Mouse (Mus musculus): ENCODE results near the gene Arhgap6. TPM values are rescaled to one million over a fixed set of nuclear protein-coding genes. Genes with fewer than 3 reads are reported as not detected.

Gene Arhgap6
- 0.81 and 1.0 TPM in 2 replicates for polyA plus RNA-seq (2016; fragmentation: Nextera tagmentation; extraction: Ambion mirVana)

- WGBS: 19% methylated on average over 46 of the region's 48 CpGs
- H3K4me1 ChIP-seq: peaks cover 8% of the 10 kb centered on the region
- H3K27me3 ChIP-seq (ENCODE audit: low read depth, poor library complexity, severe bottlenecking): peaks cover 89% of the 10 kb centered on the region
- peak within 1 kb of the TSS; percentile 53 for H3K4me3 ChIP-seq
- H3K9me3 ChIP-seq (replicated peaks): no peaks in the 10 kb centered on the region
- H3K36me3 ChIP-seq: no peaks in the 10 kb centered on the region
- DNase-seq (ENCODE audit: low spot score): peak; percentile 50
- H3K27ac ChIP-seq (replicated peaks): no peak within 1 kb of the TSS
Observed at GRCm38 (mm10) chrX:168794974-168795858, at the start of gene Arhgap6. Gene Arhgap6, plus strand, starts transcription at chrX:168795099.

GRCm38 (mm10) chrX:168747011-168747410 lies 47.9 kb upstream of the Arhgap6 start:
- no peaks in the 10 kb centered on the region for H3K4me1 ChIP-seq
- H3K4me3 ChIP-seq: no peak overlapping the region
- no peaks in the 10 kb centered on the region for H3K9me3 ChIP-seq (replicated peaks)
- H3K27me3 ChIP-seq (ENCODE audit: low read depth, poor library complexity, severe bottlenecking): peaks cover 55% of the 10 kb centered on the region
- WGBS: 55% methylated on average over 2 of the region's 2 CpGs
- H3K36me3 ChIP-seq: no peaks in the 10 kb centered on the region
- no peak for DNase-seq (ENCODE audit: low spot score)
- H3K27ac ChIP-seq (replicated peaks): no peak overlapping the region

GRCm38 (mm10) chrX:168795859-168796848 lies 1.3 kb downstream of the Arhgap6 start:
- Histone ChIP-seq H3K4me1 (peaks cover 8% of the 10 kb centered on the region), H3K27me3 (ENCODE audit: low read depth, poor library complexity, severe bottlenecking) (peaks cover 93% of the 10 kb centered on the region), H3K9me3 (replicated peaks) (no peaks in the 10 kb centered on the region), H3K4me3 (peak overlapping the region; percentile 53), H3K36me3 (no peaks in the 10 kb centered on the region), H3K27ac (replicated peaks) (no peak overlapping the region; the same call in 1 of the 2 replicates)
- 18% methylated on average over 55 of the region's 55 CpGs for WGBS
- DNase-seq (ENCODE audit: low spot score): peak; percentile 43

- DNase-seq (ENCODE audit: low spot score): no peak
- H3K27me3 ChIP-seq (ENCODE audit: low read depth, poor library complexity, severe bottlenecking): peaks cover 92% of the 10 kb centered on the region
- H3K4me3 ChIP-seq: no peak overlapping the region
Observed at GRCm38 (mm10) chrX:168804677-168805076, 9.8 kb downstream of the Arhgap6 start.

GRCm38 (mm10) chrX:168810513-168811265 lies 15.8 kb downstream of the Arhgap6 start:
- H3K36me3 ChIP-seq: no peaks in the 10 kb centered on the region
- no peak overlapping the region for H3K4me3 ChIP-seq
- H3K27ac ChIP-seq (replicated peaks): no peak overlapping the region
- H3K4me1 ChIP-seq: no peaks in the 10 kb centered on the region
- peaks cover 91% of the 10 kb centered on the region for H3K27me3 ChIP-seq (ENCODE audit: low read depth, poor library complexity, severe bottlenecking)
- no peak for DNase-seq (ENCODE audit: low spot score)
- H3K9me3 ChIP-seq (replicated peaks): no peaks in the 10 kb centered on the region
- WGBS: 68% methylated on average over 3 of the region's 3 CpGs

More at GRCm38 (mm10) chrX:168804677-168805076, 9.8 kb downstream of the Arhgap6 start:
- H3K4me1 ChIP-seq: no peaks in the 10 kb centered on the region
- H3K36me3 ChIP-seq: no peaks in the 10 kb centered on the region
- H3K9me3 ChIP-seq (replicated peaks): no peaks in the 10 kb centered on the region
- 92% methylated on average over 2 of the region's 2 CpGs for WGBS
- no peak overlapping the region for H3K27ac ChIP-seq (replicated peaks)

GRCm38 (mm10) chrX:168818858-168819257 lies 24.0 kb downstream of the Arhgap6 start:
- Histone ChIP-seq H3K27me3 (ENCODE audit: low read depth, poor library complexity, severe bottlenecking) (peaks cover 93% of the 10 kb centered on the region), H3K27ac (replicated peaks) (no peak overlapping the region), H3K4me3 (no peak overlapping the region), H3K4me1 (no peaks in the 10 kb centered on the region), H3K36me3 (no peaks in the 10 kb centered on the region), H3K9me3 (replicated peaks) (no peaks in the 10 kb centered on the region)
- 77% methylated on average over 3 of the region's 3 CpGs for WGBS
- DNase-seq (ENCODE audit: low spot score): no peak

- 79% methylated on average over 2 of the region's 2 CpGs for WGBS
- Histone ChIP-seq H3K36me3 (no peaks in the 10 kb centered on the region), H3K4me1 (no peaks in the 10 kb centered on the region), H3K27me3 (ENCODE audit: low read depth, poor library complexity, severe bottlenecking) (peaks cover 86% of the 10 kb centered on the region), H3K27ac (replicated peaks) (no peak overlapping the region), H3K9me3 (replicated peaks) (no peaks in the 10 kb centered on the region), H3K4me3 (no peak overlapping the region)
- no peak for DNase-seq (ENCODE audit: low spot score)
Observed at GRCm38 (mm10) chrX:168824166-168824565, 29.3 kb downstream of the Arhgap6 start.

- Histone ChIP-seq H3K4me3 (no peak overlapping the region), H3K27ac (replicated peaks) (no peak overlapping the region), H3K9me3 (replicated peaks) (no peaks in the 10 kb centered on the region), H3K4me1 (no peaks in the 10 kb centered on the region), H3K27me3 (ENCODE audit: low read depth, poor library complexity, severe bottlenecking) (peaks cover 96% of the 10 kb centered on the region), H3K36me3 (no peaks in the 10 kb centered on the region)
- 92% methylated on average over 5 of the region's 5 CpGs for WGBS
- DNase-seq (ENCODE audit: low spot score): no peak
Observed at GRCm38 (mm10) chrX:168832343-168832742, 37.4 kb downstream of the Arhgap6 start.

GRCm38 (mm10) chrX:168848062-168848461 lies 53.2 kb downstream of the Arhgap6 start:
- no peaks in the 10 kb centered on the region for H3K36me3 ChIP-seq
- H3K27me3 ChIP-seq (ENCODE audit: low read depth, poor library complexity, severe bottlenecking): peaks cover 96% of the 10 kb centered on the region
- no peak for DNase-seq (ENCODE audit: low spot score)
- H3K4me3 ChIP-seq: no peak overlapping the region
- no peaks in the 10 kb centered on the region for H3K9me3 ChIP-seq (replicated peaks)
- no peak overlapping the region for H3K27ac ChIP-seq (replicated peaks)
- no peaks in the 10 kb centered on the region for H3K4me1 ChIP-seq

- Histone ChIP-seq H3K27ac (replicated peaks) (no peak overlapping the region), H3K27me3 (ENCODE audit: low read depth, poor library complexity, severe bottlenecking) (peaks cover 88% of the 10 kb centered on the region), H3K9me3 (replicated peaks) (no peaks in the 10 kb centered on the region), H3K4me3 (no peak overlapping the region), H3K4me1 (no peaks in the 10 kb centered on the region), H3K36me3 (no peaks in the 10 kb centered on the region)
- DNase-seq (ENCODE audit: low spot score): no peak
- 62% methylated on average over 1 of the region's 1 CpGs for WGBS
Observed at GRCm38 (mm10) chrX:168874688-168875087, 79.8 kb downstream of the Arhgap6 start.

GRCm38 (mm10) chrX:168903557-168903956 lies 108.7 kb downstream of the Arhgap6 start:
- Histone ChIP-seq H3K9me3 (replicated peaks) (no peaks in the 10 kb centered on the region), H3K36me3 (no peaks in the 10 kb centered on the region), H3K4me3 (no peak overlapping the region), H3K27me3 (ENCODE audit: low read depth, poor library complexity, severe bottlenecking) (peaks cover 89% of the 10 kb centered on the region), H3K27ac (replicated peaks) (no peak overlapping the region), H3K4me1 (no peaks in the 10 kb centered on the region)
- DNase-seq (ENCODE audit: low spot score): no peak
- WGBS: 71% methylated on average over 2 of the region's 2 CpGs

GRCm38 (mm10) chrX:168904086-168904485 lies 109.2 kb downstream of the Arhgap6 start:
- WGBS: 80% methylated on average over 3 of the region's 3 CpGs
- H3K27ac ChIP-seq (replicated peaks): no peak overlapping the region
- H3K9me3 ChIP-seq (replicated peaks): no peaks in the 10 kb centered on the region
- no peak overlapping the region for H3K4me3 ChIP-seq
- DNase-seq (ENCODE audit: low spot score): no peak
- H3K36me3 ChIP-seq: no peaks in the 10 kb centered on the region
- peaks cover 88% of the 10 kb centered on the region for H3K27me3 ChIP-seq (ENCODE audit: low read depth, poor library complexity, severe bottlenecking)
- no peaks in the 10 kb centered on the region for H3K4me1 ChIP-seq
